Mouse (Mus musculus) kidney, postnatal 10 days (tissue): Measurements from ENCODE around the gene Rasgrf2.

Source experiments
- DNase-seq: peaks from one replicate; pipeline ENCODE4 v3.0.0; 2021; ENCODE audit warnings: mixed read lengths

The Rasgrf2 gene

DNA sequence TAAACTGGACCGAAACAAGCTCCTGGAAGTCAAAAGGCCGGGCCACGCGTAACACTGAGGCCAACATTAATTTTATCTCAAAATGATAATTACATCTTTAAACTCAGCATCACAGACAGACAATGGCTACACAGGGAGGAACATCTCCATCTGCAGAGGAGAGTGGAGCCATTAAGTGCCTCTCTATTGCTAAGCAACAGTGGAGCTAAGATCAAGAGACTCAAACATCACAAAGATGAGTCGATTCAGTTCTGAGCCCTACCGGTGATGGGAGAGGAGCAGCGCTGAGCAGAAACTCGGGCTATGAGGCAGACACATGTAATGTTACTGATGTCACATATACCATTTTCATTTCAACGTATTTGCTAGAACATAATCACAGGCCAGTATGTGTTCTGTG, 191.3 kb downstream of the Rasgrf2 start:
- DNase-seq: no peak

DNA sequence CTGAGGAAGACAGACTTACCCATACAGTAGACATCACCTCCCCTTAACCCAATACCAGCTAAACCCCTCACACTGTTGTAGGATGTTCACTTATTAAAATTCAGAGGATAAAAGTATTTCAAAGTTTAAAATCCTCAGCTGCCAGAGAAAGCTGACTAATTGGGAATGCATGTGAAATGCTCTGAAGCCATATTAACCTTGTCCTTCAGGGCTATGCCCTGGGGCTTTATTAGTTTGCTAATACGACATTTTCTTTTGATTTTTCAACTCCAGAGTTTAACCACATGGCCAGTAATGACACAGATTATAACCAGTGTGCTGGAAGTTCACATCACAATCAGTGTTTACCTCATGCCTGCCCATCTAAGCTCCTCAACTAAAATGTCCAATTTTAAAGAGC, 192.6 kb downstream of the Rasgrf2 start:
- DNase-seq: no peak

DNA sequence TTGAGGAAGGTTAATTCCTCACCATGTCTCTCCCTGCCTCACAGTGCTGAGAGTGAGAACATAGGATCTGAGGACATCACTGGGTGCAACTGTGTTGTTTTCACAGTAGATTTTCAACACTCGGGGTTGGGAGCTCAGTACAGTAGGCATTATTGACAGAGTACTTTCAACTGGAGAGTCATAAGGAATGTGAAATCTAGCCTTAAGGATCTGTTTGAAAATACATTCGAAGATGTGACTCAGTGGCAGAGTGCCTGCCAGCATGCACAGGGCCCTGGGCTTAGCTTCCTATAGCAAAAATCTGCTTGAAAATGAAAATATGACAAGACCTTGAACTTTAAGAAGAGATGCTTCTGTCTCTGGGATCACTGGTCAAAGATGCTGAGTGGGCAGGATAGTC, 194.2 kb downstream of the Rasgrf2 start:
- no peak for DNase-seq

DNA sequence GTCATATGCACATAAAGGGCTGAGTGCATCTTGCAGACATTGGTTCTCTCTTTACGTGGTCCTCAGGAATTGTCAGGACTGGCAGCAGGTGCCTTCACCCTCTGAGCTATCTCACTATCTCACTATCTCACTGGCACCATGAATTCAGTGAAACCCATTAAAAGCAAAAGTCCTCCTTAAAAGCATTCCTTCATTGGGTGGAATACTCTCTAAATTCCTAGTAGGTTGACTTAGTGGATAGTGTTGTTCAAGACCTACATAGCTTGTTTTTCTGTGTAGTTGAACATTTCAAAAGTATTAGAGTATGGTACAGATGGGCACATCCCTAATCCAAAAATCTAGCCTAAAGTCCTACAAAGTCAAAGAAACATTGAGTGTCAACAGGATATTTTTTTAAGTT, 199.3 kb downstream of the Rasgrf2 start:
- DNase-seq: no peak

DNA sequence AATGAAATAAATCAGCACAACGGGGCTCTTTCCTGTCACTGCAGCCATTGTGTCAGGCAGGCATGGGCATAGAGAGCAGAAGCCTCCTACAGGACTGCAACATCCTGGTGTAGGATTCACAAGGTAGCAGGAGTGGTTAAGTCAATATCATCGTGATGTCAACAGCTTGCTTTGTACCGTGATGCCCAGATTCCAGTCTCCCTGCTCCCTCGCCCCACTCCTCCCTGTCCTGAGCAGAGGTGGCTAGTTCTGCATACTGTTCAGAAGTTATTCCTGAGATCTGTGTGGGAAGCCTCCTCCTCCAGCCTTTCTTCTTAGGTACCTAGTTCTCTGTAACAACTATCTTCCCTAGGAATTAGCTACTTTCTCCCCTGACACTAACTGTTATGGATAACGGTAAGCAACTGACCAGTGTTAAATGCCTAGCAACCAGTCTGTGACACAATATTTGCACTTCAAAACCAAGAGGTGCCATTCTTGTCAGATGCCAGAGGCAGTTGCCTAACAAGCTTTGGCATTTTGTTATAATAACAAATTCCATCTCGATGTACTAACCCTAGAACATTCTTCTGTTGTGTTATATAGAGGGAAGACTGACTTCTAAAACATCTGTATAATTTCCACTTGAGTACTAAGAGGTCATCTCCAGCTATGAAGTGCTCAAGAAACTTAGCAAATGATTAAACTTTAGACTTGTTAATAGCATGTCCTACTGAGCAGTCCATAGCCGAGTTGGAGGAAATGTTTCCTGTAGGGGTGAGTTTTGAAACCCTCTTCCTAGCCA, 201.3 kb downstream of the Rasgrf2 start:
- DNase-seq: no peak

DNA sequence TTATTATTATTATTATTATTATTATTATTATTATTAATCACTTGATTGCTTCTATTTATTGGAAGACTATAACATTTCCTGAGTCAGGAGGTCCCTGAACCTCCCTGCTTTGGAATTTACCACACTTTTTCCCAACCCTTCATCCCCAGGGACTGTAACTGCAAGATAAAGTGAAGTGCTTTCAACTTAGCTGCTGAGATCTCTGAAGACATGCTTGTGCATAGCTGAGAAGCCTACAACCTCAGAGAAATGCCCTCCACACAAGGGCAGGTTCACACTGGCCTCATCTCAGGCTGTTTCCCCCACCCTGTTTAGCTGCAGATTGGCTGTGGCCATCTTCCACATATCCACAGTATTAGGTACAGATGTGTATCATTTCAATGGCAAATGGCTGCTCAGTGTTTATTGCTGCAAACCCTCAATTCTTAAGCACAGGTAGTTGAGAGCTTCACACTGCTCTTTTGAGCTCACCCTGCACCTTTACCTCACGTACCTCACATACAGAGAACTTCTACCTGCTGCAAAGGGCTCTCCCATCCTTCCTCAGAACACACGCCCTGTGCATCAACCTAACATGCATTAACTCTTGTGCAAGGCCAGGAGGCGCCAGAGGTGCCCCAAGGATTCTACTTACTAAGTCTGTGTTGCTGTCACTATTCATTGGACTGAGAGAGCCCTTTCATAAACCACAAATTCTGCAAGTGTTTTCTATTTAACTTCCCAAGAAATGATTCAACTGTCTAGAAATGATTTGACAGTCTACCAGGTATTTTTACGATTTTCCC, 202.7 kb downstream of the Rasgrf2 start:
- DNase-seq: no peak

DNA sequence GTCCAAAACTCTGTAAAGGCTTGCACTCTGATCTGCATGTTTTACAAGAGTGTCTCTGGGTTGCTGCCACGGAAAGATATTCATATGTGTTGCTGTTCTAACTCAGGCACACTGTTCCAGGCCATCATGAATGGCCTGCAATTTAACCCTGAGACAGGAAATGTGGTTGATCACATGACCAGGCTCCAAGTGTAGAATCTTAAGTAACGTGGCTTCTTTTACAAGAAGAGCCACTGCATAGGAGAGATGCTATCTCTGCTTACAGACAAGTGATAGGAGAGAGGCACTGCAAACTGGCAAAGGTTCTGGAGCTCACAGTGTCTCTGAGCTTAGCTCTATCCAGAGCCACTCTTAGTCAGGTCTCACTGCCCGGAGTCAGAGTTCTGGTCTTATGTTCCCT, 210.4 kb downstream of the Rasgrf2 start:
- no peak for DNase-seq

DNA sequence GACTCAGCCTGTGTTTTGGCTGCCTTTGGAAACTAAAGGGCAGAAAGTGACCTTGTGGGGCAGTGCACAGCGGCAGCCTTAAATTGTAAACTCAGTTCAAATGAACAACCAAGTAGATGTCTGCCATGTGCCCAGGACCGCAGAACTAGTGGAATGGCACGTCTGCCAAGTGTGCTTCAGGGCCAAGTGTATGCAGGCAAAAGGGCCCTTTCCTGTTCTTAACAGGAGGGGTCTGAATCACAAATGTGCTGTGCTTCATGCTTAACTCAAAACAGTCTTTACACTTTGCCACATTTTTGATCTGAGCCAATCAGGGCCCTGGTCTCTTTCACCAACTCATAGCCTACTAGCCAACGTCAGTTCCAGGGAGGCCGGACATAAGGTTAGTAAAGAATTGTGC, 212.7 kb downstream of the Rasgrf2 start:
- no peak for DNase-seq

DNA sequence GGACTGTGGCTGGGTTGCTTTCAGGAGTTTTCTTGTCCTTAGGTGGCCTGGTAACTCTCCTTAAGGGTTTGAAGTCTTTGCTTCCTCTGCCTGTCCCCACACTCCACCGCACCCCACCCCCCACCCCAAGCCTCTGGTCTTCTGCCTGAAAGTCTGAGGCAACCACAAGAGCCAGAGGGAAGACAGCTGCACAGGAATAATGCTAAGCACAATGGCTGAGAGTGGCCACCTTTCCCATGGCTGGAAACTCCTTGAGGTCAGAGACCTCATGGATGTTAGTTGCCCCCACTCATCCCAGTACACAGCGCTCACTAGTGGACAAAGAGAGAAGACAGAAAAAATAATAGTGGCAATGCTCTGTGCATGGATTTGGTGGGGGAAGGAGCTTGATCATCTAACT, 213.6 kb downstream of the Rasgrf2 start:
- no peak for DNase-seq

DNA sequence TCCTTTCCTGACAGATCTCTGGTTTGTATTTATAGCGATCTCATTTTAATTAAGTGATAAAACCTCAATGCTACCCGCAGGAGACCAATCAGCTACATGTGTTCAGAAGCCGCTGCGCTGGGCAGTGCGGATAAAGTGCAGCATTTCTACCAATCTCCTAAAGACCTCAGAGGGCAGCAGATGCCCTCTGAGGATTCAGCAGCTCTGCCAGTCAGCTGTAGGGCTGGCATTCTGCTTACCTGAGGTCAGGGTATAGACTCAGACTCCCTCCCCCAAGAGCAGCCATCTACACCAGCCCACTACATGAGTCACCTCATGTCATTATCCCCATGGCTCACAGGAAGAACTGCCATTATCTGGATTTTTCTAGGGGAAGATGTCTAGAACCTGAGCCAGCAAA, 215.1 kb downstream of the Rasgrf2 start:
- no peak for DNase-seq

DNA sequence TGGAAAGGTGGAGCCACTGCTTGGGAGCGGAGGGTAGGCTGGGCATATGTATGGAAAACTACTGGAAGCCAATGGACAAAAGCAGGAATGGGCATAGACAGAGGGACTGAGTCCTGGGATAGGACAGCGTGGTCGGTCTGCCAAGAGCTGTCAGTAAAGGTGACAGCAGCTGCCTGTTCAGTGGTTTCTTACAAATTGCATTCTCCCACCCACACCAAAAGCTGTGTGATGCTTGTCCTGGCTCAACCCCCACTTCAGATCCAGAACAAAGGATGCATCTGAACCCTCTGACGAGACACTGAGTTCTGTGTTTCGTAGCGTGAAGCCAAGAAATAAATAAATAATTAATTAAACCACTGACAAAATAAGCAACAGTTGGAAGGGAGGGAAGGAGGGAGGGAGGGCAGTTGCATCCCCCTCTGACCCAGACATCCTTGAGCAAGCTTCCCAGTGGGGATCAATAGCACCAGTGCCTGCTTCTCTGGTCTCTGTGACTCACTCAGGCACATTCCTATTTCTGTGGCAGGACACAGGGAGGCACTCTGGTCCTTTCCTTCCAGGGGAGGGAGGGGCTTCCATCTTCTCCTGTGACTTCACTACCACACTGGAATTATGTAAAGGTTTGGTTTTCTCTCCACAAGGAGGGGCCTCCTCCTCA, 215.7 kb downstream of the Rasgrf2 start:
- peak; percentile 30 for DNase-seq

DNA sequence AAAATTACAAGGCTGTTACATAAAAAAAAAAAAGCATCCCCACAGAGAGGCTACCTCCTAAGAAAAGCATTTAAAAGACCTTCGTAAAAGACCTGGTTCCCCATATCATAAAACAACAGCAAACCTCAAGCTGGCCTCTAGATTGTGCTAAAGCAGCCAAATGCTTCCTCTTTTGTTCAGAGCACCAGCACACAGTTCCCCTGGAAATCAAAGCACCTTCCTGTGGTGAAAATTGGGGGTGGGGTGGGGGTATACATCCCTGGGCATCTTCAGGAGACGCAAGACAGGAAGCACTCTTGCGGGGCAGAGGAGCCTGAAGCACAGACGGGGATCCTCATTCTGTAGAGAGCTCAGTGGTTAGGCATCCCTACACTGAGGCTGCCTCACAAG, 216.3 kb downstream of the Rasgrf2 start:
- DNase-seq: no peak

DNA sequence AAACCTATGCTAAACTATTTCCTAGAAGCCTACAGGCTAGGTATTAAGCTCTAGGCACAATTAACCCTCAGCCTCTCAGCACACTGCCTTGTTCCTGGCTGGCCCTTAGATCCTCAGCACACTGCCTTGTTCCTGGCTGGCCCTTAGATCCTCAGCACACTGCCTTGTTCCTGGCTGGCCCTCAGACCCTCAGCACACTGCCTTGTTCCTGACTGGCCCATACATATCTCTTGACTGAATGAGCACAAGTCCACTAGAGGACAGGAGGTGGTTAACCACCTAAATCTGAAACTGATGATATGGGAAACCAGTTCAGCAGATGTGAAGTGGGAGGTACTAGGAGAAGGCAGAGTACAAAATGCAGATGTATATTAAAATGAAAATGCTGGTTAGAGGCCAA, 219.8 kb downstream of the Rasgrf2 start:
- DNase-seq: no peak

DNA sequence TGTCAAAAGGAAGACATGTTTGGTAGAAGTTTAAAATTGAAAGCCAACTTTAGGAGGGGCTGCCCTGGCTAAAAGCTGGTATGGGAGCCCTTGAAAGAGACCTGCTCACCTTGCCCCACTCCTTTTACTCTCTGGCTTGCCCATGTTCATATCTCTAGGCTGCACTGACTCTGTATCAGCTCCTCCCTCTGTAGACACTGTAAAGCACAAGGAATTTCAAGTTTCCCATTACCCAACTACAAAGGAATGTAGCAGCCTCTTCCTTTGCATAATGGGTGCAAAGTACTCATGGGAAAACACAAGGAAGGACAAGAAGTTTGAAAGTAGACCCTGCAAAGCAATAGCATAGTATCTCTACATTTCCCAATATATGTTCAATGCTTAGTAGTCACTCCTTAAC, 220.2 kb downstream of the Rasgrf2 start:
- no peak for DNase-seq

DNA sequence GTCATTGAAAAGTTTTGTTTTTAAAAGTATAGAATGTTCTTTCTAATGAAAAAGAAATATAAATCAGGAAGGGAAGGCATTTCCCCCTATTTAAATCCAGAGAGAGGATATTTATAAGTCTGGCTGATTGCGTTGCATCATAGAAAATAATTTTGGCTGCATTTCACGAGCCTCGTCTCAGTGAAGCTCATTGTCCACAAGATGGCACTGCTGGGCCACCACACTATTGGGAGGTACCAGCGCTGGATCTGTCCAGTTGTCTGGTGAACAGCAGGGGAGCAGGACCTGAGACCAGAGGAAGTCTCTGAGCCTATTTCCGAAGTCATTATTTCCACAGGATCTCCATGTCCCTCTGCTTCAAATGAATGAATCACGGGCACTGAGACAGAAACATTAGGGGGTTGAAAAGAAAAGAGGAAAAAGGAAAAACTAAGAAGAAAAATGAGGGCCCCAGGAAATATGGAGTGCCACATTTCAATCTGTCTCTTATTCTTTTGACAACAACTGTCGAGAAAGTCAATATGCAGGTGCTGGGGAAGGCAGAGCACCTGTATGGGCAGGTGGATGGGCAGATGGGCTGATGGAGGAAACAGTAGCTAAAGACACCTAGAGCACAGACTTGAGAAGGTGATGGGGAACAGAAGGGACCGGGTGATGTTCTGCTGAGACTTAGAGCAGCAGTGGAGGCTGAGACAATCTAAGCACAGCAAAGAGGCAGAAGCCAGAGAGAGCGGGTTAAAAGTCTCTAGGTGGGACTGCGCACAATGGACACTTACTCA, 223.1 kb downstream of the Rasgrf2 start:
- peak; percentile 91 for DNase-seq

DNA sequence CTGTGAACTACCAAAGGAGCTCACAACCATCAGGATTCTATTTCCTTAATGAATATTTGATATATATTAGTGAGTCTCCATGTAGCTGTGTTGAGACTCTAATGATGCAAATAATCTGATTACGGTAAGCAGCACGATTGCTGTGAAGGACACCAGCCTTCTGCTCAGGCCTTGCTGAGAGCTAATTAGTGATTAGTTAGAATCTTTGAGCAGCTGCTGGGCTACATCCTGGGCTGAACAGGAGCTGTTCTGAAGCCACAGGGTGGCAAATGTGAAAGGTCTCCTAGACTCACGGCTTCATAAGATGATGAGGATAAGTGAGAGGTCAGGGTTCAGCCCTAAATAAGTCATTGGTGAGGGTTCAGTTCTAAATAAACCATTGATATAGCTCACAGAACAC, 225.1 kb downstream of the Rasgrf2 start:
- DNase-seq: no peak

DNA sequence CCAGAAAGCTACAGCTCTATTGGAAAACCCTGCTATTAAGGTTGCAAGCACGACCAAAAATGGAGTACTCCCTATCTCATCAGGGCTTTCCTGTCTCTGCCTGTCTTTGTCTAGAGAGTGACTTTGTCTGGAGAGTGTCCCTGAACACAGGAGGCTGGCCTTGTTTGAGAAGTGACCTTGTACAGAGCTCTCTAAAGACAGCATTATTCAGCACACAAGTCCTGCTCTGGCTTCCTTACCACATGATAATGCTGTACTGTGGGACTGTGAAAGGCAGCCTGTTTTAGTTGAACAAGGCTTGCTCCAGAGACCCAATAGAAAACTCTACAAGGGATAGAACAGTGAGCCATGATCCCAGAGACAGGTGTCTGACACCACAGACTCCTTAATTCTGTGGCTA, 235.0 kb downstream of the Rasgrf2 start:
- no peak for DNase-seq

DNA sequence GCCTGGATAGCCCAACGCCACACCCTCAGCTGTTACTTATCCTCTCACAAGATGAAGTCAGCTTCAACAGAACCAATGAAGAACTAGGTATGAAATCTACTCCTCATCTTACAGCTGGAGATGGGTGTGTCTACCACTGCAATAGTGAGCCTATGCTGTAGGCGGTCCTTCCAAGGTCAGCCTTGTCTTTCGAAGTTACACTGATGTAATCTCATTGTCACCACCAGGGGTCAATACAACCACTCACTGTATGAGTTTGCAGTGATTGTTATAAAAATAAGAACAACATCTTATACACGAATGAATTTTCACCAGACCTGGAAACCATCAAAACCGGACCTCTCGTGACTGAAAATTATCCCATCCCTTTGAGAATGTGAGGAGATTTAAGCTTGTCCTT, 238.3 kb downstream of the Rasgrf2 start:
- DNase-seq: no peak

DNA sequence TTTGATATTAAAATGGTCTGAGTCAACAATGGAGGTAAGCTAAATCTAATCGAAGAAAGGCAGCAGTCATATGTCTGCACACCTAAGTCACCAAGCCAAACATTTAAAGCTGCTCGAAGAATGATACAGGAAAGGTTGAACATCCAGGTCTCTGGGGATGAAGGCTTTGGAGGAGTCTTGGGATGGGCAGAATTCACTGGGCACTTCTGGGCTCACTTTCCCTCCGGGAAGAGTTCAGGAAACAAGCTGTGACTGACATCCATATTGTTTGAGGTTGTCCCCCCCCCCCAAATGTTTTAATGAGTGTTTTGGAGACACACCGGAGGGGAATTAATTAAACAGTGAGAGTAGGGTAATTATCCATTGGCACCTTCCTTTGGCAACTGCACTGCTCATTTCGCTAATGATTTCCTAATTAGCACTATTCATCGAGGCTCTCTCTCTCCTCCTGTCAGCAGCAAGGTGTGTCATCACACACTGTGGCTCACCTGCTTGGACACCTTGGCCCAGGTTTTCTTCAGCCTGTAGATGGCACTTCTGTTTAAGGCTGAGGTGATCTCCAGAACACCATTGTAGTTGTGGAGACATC, 241.3 kb downstream of the Rasgrf2 start:
- DNase-seq: no peak

DNA sequence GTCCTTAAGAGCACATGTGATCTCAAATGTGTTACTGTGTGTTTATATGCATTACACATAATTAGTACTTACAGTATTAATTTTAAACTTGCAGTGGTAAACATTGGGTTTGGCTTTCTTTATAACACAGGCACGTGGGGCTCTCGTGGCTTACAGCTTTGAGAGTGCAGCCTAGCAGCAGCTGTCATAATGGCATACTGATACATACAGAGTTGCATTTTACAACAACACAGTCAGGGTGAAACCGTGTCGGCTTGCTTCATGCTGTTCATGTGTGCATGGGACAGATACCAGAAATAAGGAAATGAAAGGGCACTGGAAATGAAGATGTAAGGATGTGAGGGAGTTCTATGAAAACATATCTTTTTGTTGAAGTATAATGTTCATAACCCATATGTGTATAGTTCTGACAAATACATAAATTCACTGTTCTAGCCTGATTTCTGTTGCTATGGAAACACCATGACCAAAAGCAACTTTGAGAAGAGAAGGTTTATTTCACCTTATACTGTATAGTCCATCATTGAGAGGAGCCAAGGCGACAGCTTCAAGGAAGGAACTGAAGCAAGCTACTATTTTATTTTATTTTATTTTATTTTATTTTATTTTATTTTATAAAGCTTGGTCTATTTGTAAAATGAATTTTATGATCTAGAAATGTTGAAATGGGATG, 246.6 kb downstream of the Rasgrf2 start:
- no peak for DNase-seq

DNA sequence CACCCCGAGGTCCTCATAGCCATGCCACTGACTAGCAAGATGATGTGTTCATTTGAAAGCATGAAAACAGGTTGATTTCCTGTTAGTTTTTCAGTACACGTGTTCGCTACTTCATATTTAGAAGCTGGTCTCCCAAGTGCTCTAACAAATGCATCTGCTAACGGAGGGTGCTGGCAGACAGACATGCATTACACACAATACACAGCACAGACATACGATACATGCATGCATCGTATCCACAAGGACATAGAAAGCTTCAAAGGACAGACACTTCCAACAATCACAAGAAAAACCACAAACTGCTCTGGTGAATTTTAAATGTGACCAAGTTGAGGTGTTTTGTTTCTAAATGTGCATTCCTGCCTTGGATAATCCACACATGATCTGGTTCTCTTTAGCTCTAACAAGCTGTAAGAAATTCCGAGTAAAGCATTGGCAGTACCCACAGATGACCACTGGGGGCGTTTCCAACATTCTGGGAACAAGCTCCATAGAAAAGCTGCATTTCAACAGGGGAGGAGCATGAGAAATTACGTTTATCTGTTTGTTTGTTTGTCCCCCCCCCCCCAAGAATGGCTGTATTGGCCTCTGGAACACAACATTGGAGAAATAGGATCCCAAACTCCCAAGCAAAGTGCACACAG, 249.5 kb downstream of the Rasgrf2 start:
- DNase-seq: peak; percentile 66

DNA sequence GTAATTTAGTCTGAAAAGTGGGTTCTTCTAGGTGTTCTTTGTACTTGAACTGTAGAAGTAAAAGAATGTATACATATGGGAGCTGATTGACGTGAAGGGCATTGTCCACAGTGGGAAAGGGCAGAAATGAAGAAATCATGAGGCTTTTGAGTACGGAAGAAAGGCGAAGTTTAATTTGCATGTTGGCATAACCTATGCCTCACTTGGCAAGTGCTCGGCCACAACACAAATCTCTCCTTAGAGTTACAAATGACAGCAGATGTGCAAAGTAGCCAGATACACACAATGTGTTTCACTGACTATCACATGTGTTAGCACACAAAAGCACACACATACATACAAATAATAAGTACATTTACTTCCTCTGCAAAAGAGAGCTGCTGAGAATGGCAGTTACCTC, 251.2 kb downstream of the Rasgrf2 start:
- no peak for DNase-seq
